Mouse (Mus musculus) left cerebral cortex, adult 18-20 months (tissue): ENCODE results near the gene Pate2. TPM values are rescaled to one million over a fixed set of nuclear protein-coding genes. Genes with fewer than 3 reads are reported as not detected.

Experiments used
- DNase-seq, 2 experiments: peaks; one replicate each; pipeline ENCODE4 v3.0.0; 2021 to 2022; ENCODE audit warnings: low spot score in 2 of 2, mixed read lengths in 1 of 2
- long read RNA-seq, 2 experiments: library from polyadenylated mRNA; stranded (forward); transcript quantifications; one replicate each; pipeline ENCODE4 v2.0.0; 2021
- total RNA-seq, 2 experiments: library from RNA; stranded (reverse); gene quantifications; 2 replicates each; pipeline ENCODE4 v1.2.3; 2021

Gene Pate2
- total RNA-seq, result under 1 TPM; 0.93 to 0.98 TPM
- long read RNA-seq, experiment 1, result 0 reads
- long read RNA-seq, experiment 2, result 0 reads

- DNase-seq, result peak; percentile 91 to 92
These were observed at the start of gene Pate2, which contains the start of gene Hyls1 for GRCm38 (mm10) chr9:35569571-35570534. Gene Pate2, plus strand, starts transcription at chr9:35570284. Gene Hyls1, minus strand, starts transcription at chr9:35570398.

- DNase-seq, result no peak
These were observed 49.3 kb upstream of the Pate2 start for GRCm38 (mm10) chr9:35520631-35521348.

DNA sequence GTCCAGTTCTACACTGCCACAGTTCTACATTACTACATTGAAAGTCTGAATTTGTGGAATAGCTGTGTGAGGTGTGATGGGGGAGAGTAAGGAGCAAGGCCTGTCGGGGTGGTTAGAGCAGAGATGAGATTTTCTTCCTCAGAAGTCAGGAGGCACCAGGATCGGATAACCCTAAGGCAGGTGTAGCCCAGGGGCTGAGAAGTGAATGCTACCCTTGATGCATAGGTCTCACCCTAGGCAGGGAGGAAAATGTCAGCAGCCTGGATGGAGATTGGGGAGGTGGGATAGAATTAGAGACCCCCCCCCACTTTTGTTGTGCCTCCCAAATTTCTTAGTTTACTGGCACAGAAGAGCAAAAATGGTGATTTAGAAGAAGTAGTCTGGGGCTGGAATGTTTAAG, 47.8 kb upstream of the Pate2 start:
- DNase-seq, result no peak

GRCm38 (mm10) chr9:35522821-35523515, 47.1 kb upstream of the Pate2 start:
- no peak for DNase-seq

GRCm38 (mm10) chr9:35523541-35523940, 46.5 kb upstream of the Pate2 start:
- DNase-seq, result peak; percentile 28 to 63

DNA sequence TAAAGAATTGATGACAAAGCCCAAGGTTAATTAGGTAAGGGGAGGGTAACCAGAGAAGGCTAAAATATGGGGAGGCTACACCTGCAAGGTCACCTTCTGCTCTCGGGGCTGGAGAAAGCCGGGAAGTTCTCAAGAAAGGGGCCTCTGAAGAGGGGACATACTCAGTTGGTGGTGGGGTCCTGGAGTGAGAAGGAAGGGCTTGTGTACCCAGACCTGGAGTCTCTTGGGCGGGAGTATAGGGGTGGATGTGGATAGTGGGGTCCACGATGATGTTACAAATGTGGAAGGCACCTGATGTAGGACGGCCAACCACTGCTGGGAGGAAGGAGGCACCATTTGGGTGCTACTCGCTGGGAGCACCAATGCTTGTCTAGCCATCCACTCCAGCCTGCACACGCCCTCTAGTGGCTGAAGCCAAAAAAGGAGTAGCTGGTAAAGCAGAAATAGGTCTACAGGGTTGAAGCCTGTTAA, 46.1 kb upstream of the Pate2 start:
- DNase-seq, result peak; percentile 80

GRCm38 (mm10) chr9:35529141-35529540, 40.9 kb upstream of the Pate2 start:
- DNase-seq, result no peak

- DNase-seq, result no peak
These were observed 40.3 kb upstream of the Pate2 start for GRCm38 (mm10) chr9:35529796-35530195.

- no peak for DNase-seq
These were observed 36.8 kb upstream of the Pate2 start for GRCm38 (mm10) chr9:35533266-35533665.

DNA sequence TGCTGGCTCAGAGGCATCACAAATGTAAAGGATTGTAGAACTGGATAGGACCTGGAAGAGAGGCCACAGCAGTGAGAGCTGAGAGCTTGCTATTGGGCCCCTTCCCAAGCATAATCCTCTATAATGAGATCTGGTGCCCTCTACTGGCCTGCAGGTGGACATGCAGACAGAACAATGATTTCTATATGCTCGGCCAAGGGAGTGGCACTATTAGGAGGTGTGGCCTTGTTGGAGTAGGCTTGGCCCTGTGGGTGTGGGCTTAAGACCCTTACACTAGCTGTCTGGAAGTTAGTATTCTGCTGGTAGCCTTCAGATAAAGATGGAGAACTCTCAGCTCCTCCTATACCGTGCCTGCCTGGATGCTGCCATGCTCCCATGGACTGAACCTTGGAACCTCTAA, 35.0 kb upstream of the Pate2 start:
- peak; percentile 48 to 60 for DNase-seq

DNA sequence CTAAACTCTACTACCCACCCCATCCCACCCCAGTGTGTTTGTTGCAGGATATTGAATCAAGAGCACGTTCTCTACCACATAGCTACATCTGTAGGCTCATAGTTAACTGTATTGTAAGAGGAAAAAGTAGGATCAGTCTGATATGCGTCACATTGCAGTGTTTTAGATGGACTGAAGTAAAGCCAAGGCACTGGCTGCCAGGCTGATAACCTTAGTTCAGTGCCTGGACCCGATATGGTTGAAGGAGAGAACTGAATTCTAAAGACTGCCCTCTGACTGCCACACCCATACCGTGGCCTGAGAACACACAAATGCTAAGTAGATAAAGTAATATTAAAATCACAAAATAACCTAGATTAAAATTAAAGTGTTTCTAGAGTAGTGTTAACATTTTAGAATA, 34.2 kb upstream of the Pate2 start:
- no peak for DNase-seq

GRCm38 (mm10) chr9:35539001-35539750, 30.9 kb upstream of the Pate2 start:
- DNase-seq, result no peak

DNA sequence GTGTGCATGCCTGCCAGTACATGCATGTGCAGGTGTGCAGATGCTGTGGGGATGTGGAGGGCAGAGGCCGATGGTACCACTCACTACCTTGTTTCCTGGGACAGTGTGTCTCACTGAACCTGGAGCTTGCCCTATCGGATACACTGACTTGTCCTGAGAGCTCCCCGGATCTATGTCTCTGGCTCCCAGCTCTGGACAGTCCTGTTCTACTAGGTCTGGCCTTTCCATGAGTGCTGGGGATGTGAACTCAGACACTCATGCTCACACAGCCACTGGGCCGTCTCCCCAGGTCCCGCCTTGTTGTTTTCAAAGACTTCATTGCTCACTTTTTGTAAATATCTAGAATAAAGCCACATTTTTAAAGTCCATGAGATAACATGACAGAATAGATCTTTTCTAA, 29.1 kb upstream of the Pate2 start:
- no peak for DNase-seq

DNA sequence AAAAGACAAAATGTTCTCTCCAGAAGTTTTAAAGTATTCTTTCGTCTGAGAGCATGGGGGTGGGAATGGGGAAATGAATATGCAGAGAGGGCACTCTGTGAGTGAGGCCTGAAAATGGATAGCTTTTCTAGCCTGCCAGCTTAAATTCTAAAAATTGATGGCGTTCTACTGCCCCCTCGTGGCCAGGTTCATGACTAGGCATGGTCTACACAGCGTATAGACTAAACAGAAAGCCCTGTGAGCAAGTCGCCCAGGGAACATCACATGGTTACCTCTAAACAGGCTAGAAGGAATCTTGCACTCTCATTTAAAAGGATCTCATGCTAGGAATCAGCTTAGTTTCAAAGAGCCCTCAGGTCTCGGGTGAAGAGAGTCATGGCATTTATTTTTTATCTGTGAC, 28.6 kb upstream of the Pate2 start:
- peak; percentile 73 to 87 for DNase-seq

GRCm38 (mm10) chr9:35541941-35542340, 28.1 kb upstream of the Pate2 start:
- no peak for DNase-seq

GRCm38 (mm10) chr9:35543099-35543860, 26.8 kb upstream of the Pate2 start:
- no peak for DNase-seq

GRCm38 (mm10) chr9:35544666-35545065, 25.4 kb upstream of the Pate2 start:
- no peak for DNase-seq

- DNase-seq, result no peak
These were observed 24.4 kb upstream of the Pate2 start for GRCm38 (mm10) chr9:35545704-35546103.

GRCm38 (mm10) chr9:35546745-35547144, 23.3 kb upstream of the Pate2 start:
- no peak for DNase-seq

DNA sequence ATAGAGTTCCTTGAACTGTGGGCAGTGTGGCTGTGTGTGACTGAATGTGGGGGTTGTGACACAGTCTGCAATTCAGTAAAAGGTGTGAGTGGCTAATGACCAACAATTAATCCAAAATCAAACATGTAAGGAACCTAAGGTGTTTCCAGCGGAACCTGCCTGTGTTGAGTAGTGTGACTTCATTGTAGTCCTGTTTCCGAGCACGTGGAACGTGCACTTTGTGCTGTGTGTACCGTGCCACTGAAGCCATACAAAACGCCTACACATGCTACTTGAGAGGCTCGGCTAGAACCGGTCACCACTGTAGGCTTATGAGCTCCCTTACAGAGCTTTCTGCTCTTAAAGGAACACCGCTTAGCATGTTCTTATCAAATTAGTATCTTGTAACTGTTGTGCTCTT, 21.6 kb upstream of the Pate2 start:
- no peak for DNase-seq
